Mouse (Mus musculus) G1E-ER4 (cell line): ENCODE results near the gene Fgfbp3. TPM values are rescaled to one million over a fixed set of nuclear protein-coding genes. Genes with fewer than 3 reads are reported as not detected.

ENCODE experiments used
- GATA1 ChIP-seq: IDR thresholded peaks from one replicate; pipeline ENCODE4 v1.8.0; 2012; ENCODE audit warnings: low read length, inconsistent platforms
- polyA plus RNA-seq: library from polyadenylated mRNA; stranded (reverse); fragments of >175 nt; gene quantifications from 2 replicates; pipeline ENCODE4 v1.2.3, GENCODE M21; 2012

The Fgfbp3 gene
- 7.9 and 10.0 TPM in 2 replicates for polyA plus RNA-seq

- no peak for TF ChIP-seq GATA1
These were observed at the start of gene Fgfbp3 for GRCm38 (mm10) chr19:36919466-36919865. Gene Fgfbp3 (minus strand): TSS chr19:36919615.

- TF ChIP-seq GATA1 = no peak
These were observed 41.9 kb upstream of the Fgfbp3 start for GRCm38 (mm10) chr19:36961320-36961719.

GRCm38 (mm10) chr19:36958331-36958730, 38.9 kb upstream of the Fgfbp3 start:
- TF ChIP-seq GATA1 = no peak

- TF ChIP-seq GATA1 = peak; percentile 8
These were observed 34.3 kb upstream of the Fgfbp3 start for GRCm38 (mm10) chr19:36953637-36954206.

- peak; percentile 33 for TF ChIP-seq GATA1
These were observed 20.6 kb upstream of the Fgfbp3 start for GRCm38 (mm10) chr19:36940064-36940463.

GRCm38 (mm10) chr19:36938008-36938407, 18.6 kb upstream of the Fgfbp3 start:
- no peak for TF ChIP-seq GATA1

GRCm38 (mm10) chr19:36936285-36936684, 16.9 kb upstream of the Fgfbp3 start:
- TF ChIP-seq GATA1 = peak; percentile 22

- no peak for TF ChIP-seq GATA1
These were observed 13.2 kb upstream of the Fgfbp3 start for GRCm38 (mm10) chr19:36932613-36933012.

- peak; percentile 79 for TF ChIP-seq GATA1
These were observed 12.7 kb upstream of the Fgfbp3 start for GRCm38 (mm10) chr19:36932097-36932496.

- TF ChIP-seq GATA1 = no peak
These were observed 10.4 kb upstream of the Fgfbp3 start for GRCm38 (mm10) chr19:36929816-36930215.

- TF ChIP-seq GATA1 = no peak
These were observed 8.5 kb upstream of the Fgfbp3 start for GRCm38 (mm10) chr19:36927800-36928361.

GRCm38 (mm10) chr19:36926553-36927236, 7.3 kb upstream of the Fgfbp3 start:
- no peak for TF ChIP-seq GATA1

- TF ChIP-seq GATA1 = no peak
These were observed 6.5 kb upstream of the Fgfbp3 start, which contains the start of gene Btaf1 for GRCm38 (mm10) chr19:36925671-36926552. Gene Btaf1 (plus strand): TSS chr19:36926079.

- no peak for TF ChIP-seq GATA1
These were observed 3.5 kb upstream of the Fgfbp3 start for GRCm38 (mm10) chr19:36922936-36923335.

GRCm38 (mm10) chr19:36922015-36922414, 2.6 kb upstream of the Fgfbp3 start:
- TF ChIP-seq GATA1 = no peak
